Mouse (Mus musculus): Measurements from ENCODE around the gene Jtb.

- TF ChIP-seq EP300 (IDR thresholded peaks at IDR 0.05; ENCODE audit: low read depth in 1 of 2, low read length in 2 of 2) = no peak
- TF ChIP-seq POLR2A (IDR thresholded peaks at IDR 0.05; ENCODE audit: control insufficient read depth in 1 of 2, insufficient read depth in 1 of 2, low read depth in 1 of 2, low read length in 2 of 2, poor library complexity in 1 of 2) = no peak
- TF ChIP-seq CTCF (IDR thresholded peaks at IDR 0.05 in 2 of 3, conservative IDR thresholded peaks at IDR 0.05 in 1 of 3; ENCODE audit: control insufficient read depth in 1 of 3, insufficient read depth in 1 of 3, low read depth in 2 of 3, low read length in 3 of 3, poor library complexity in 1 of 3, severe bottlenecking in 1 of 3) = no peak
- no peak for TF ChIP-seq E2F4 (IDR thresholded peaks at IDR 0.05; ENCODE audit: borderline replicate concordance, low read depth, low read length)
- TF ChIP-seq MAX (IDR thresholded peaks at IDR 0.05; ENCODE audit: low read length) = no peak
- TF ChIP-seq ELF1 (IDR thresholded peaks at IDR 0.05; ENCODE audit: low read depth, low read length) = no peak
- no peak for TF ChIP-seq TAL1 (IDR thresholded peaks at IDR 0.05; ENCODE audit: low read length)
- TF ChIP-seq MYC (IDR thresholded peaks at IDR 0.05; ENCODE audit: low read depth, low read length) = no peak
Measured at GRCm38 (mm10) chr3:90183581-90183980, 47.8 kb upstream of the Jtb start.
